Mouse (Mus musculus) embryonic facial prominence, embryonic 10.5 days (tissue): ENCODE measurements around the gene BC061212. TPM values are rescaled to one million over a fixed set of nuclear protein-coding genes. Genes with fewer than 3 reads are reported as not detected.
"Not testable (repeated sequence)": the region's sequence is repeated elsewhere in the genome, so short reads cannot be mapped to it uniquely, and the experiment has no call there.

Source experiments
- DNase-seq: peaks from one replicate; pipeline ENCODE4 v3.0.0-alpha.2; 2017; ENCODE audit warnings: low spot score
- H3K27ac ChIP-seq: fragments of 300-500 bp; sonication (generic); replicated peaks from 2 replicates; pipeline ENCODE4 v1.5.1; 2016; ENCODE audit warnings: mild to moderate bottlenecking
- H3K27me3 ChIP-seq: fragments of 300-500 bp; sonication (generic); replicated peaks from 2 replicates; pipeline ENCODE4 v1.6.1; 2016; ENCODE audit warnings: low read depth, mild to moderate bottlenecking; ENCODE audit not compliant: poor library complexity, severe bottlenecking
- H3K36me3 ChIP-seq: fragments of 300-500 bp; sonication (generic); replicated peaks from 2 replicates; pipeline ENCODE4 v1.6.1; 2016; ENCODE audit warnings: mild to moderate bottlenecking, moderate library complexity
- H3K4me1 ChIP-seq: fragments of 300-500 bp; sonication (generic); 2 replicates; pipeline ENCODE4 v1.6.1; 2016
- H3K4me3 ChIP-seq: fragments of 300-500 bp; sonication (generic); 2 replicates; pipeline ENCODE4 v1.5.1; 2016; ENCODE audit warnings: mild to moderate bottlenecking, moderate library complexity
- H3K9me3 ChIP-seq: fragments of 300-500 bp; sonication (generic); 2 replicates; pipeline ENCODE4 v1.6.1; 2016; ENCODE audit warnings: mild to moderate bottlenecking
- WGBS: fragments of 180-500 bp; shearing (Covaris S2); methylation state at CpG from one replicate; pipeline ENCODE4 v1.1.7; 2016; 5-methylcytosine and 5-hydroxymethylcytosine counted together
- polyA plus RNA-seq: library from polyadenylated mRNA; unstranded; fragments of >200 nt; fragmentation: Nextera tagmentation; extraction: Ambion mirVana; gene quantifications from 2 replicates; pipeline ENCODE4 v1.2.1, GENCODE M21; 2016

BC061212 gene
- polyA plus RNA-seq: not detected in 2 replicates

DNA sequence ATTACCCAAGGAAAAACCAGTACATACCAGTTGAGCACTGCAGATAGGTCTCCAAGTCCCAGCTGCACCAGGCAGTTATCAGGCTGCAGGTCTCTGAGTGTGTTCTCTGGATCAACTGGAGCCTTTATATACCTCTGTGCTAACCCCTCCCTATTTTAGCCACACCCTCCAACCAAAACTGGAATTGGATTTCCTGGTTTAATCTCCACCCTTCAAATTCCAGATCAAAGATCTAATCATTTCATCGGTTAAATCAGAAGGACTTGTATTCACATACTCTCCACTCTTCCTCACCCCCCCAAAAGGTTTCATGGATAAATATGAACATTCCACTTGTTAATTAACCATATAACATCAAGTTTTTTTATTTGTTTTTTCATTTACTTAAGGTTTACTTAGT is at the start of gene BC061212:
TSS of gene BC061212 (minus strand) at position 101 of the 400 bp plus-strand sequence.
- DNase-seq, H3K36me3 ChIP-seq, H3K27ac ChIP-seq, H3K27me3 ChIP-seq, H3K4me3 ChIP-seq, H3K4me1 ChIP-seq, H3K9me3 ChIP-seq: not testable (repeated sequence)
- WGBS: no CpG with 5 or more reads among the region's 1 CpGs

- H3K4me3 ChIP-seq, H3K27ac ChIP-seq, H3K9me3 ChIP-seq, H3K4me1 ChIP-seq, H3K27me3 ChIP-seq, DNase-seq, H3K36me3 ChIP-seq: not testable (repeated sequence)
- WGBS: no CpG with 5 or more reads among the region's 3 CpGs
Observed at GRCm38 (mm10) chr5:94076085-94076484, 5.7 kb upstream of the BC061212 start, which contains the start of gene Gm6351. Gene Gm6351, plus strand, starts transcription at chr5:94076385.

Other genes with a start within 250 kb of the BC061212 start
- gene Gm7792, start 226.8 kb downstream of the BC061212 start, polyA plus RNA-seq: not detected in 2 replicates
- not detected in 2 replicates for gene Gm16429, start 141.5 kb downstream of the BC061212 start, polyA plus RNA-seq
- gene Gm6351, start 5.8 kb upstream of the BC061212 start, polyA plus RNA-seq: not detected in 2 replicates
- not detected in 2 replicates for gene Gm3106, start 147.5 kb upstream of the BC061212 start, polyA plus RNA-seq
- gene A430089I19Rik, start 236.3 kb upstream of the BC061212 start, polyA plus RNA-seq: not detected in 2 replicates
- not detected in 2 replicates for gene Gm6502, start 243.9 kb upstream of the BC061212 start, polyA plus RNA-seq